Mouse (Mus musculus): ENCODE measurements around the gene Icam1.

Gene Icam1

GRCm38 (mm10) chr9:21015571-21016130 is at the start of gene Icam1:
TSS of gene Icam1 (plus strand) at chr9:21015985.
- in situ Hi-C loops (cut with MboI, MseI) = no loop called here

- in situ Hi-C loops (cut with MboI, MseI) = no loop called here
These were observed 49.8 kb upstream of the Icam1 start for GRCm38 (mm10) chr9:20966008-20966407.

DNA sequence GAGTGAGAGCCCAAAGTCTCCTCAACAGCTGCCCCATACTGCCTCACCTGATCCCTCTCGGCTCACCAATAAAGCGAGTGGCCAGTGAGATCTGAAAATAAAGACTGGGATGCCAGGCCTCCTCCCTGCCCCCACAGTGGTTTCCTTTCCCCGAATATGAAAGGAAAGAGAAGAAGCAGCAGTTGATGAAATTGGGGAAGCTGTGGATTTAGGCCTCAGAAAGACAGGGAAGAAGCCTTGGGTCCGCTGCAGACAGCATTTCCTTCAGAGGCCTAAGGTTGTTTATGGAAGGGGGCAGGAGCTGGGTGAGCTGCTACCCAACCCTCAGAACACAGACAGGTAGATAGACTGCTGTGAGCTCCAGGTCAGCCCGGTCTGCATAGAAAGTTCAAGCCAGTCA is 49.0 kb upstream of the Icam1 start:
- in situ Hi-C loops (cut with MboI, MseI) = no loop called here

GRCm38 (mm10) chr9:20971751-20972140 is 44.0 kb upstream of the Icam1 start:
- in situ Hi-C loops (cut with MboI, MseI) = loop anchor here in 1 of 2 experiments (10.0 kb wide), 1 partner anchor 477 kb away; the partner anchor contains the start of gene Zfp426

DNA sequence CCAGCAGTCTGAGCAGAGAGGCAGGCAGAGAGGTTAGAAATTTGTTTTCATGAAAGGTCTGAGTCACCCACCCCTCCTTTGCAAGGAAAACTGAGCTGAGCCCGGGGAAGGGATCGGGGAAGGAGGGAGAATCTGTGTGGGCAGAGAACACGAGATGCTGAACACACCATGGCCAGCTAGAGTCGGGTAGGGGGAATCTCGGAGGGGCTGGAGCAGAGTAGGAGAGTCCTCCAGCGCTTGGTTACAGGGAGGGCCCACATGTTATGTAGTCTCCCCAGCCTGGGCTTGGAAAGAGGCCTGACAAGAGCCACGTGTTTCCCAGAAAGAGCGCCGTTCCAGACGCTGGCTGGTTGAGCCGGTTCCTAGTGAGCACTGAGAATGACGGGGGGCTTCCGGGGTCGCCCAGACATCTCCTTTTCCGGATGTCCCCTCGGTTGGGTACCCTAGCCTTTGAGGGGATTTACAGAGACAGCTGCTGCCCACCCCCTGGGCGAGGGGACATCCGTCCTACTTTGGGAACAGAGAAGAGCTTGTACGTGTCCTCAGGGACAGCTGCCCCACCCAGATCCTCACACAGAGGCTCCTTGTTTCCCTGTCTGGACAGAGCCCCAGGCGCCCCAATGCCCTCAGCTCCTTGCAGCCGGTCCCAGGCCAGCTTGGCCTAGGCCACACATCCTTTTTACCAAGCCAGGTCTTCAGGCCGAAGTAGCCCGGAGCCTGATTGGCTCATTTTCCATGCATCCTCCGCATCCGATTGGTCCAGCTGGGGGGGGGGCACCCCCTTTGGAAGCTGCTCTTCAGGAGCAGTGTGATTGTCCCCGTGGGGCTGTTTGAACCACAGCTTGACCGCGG is 43.4 kb upstream of the Icam1 start:
- in situ Hi-C loops (cut with MboI, MseI) = loop anchor here in 1 of 2 experiments (10.0 kb wide), 1 partner anchor 478 kb away; the partner anchor contains the start of gene Zfp426

- in situ Hi-C loops (cut with MboI, MseI) = loop anchor here in 1 of 2 experiments (10.0 kb wide), 1 partner anchor 478 kb away; the partner anchor contains the start of gene Zfp426
These were observed 42.6 kb upstream of the Icam1 start for GRCm38 (mm10) chr9:20973001-20973681.

DNA sequence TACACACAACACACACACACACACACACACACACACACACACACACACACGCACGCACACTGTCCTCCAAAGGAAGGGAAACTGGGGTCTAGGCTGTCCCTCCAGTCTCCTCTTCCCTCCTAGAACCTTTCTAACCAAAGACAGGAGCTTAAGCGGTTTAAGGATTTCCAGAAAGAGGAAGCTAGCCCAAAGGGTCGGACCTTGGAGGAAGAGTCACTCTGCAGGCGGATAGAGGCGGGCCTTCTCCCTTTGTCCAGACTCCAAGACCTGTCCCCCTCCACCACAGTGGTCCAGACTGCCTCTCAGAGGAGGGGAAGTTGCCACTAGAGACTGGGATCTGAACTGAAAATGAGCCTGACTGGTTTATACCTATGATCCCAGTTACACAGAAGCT is 42.1 kb upstream of the Icam1 start:
- in situ Hi-C loops (cut with MboI, MseI) = loop anchor here in 1 of 2 experiments (10.0 kb wide), 1 partner anchor 479 kb away; the partner anchor contains the start of gene Zfp426

- in situ Hi-C loops (cut with MboI, MseI) = loop anchor here in 1 of 2 experiments (10.0 kb wide), 1 partner anchor 481 kb away; the partner anchor contains the start of gene Zfp426
These were observed 40.2 kb upstream of the Icam1 start for GRCm38 (mm10) chr9:20975431-20976215.

DNA sequence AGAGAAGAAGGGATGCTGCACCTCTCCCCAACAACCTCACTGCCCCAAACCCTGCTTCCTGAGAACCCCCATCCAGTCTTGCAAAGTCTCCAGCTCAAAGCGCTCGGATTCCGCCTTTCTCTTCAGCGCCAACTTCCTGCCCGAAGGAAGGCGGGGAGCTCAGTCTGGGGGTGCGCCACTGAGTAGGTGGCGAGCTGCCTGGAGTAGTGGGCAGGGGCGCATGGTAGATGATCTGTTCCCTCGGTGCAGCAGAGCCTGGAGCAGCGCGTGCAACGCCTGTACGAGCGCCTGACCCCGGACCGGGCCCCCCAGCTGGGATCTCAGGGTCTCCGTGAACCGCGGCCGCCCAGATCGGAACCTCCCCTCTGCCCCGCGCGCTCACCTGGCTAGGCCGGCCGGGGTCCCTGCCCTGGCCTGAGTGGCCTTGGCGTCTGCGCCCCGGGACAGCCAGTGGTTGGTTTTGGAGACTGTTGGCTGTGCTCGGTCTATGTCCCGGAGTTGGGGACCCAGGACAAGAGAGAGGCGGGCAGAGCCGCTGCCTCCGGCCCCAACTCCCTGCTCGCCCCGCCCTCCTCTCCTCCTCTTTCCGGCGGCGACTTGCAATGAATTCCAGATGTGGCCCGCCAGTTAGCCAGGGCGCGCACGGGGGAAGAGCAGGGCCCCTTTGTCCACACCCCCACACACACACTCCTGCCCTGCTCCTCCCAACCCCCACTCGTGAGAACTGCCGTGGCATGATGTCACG is 39.4 kb upstream of the Icam1 start, which contains the start of gene S1pr2:
S1pr2 (minus strand) TSS at position 566 of the 745 bp plus-strand sequence.
- in situ Hi-C loops (cut with MboI, MseI) = loop anchor here in 1 of 2 experiments (10.0 kb wide), 1 partner anchor 482 kb away; the partner anchor contains the start of gene Zfp426

DNA sequence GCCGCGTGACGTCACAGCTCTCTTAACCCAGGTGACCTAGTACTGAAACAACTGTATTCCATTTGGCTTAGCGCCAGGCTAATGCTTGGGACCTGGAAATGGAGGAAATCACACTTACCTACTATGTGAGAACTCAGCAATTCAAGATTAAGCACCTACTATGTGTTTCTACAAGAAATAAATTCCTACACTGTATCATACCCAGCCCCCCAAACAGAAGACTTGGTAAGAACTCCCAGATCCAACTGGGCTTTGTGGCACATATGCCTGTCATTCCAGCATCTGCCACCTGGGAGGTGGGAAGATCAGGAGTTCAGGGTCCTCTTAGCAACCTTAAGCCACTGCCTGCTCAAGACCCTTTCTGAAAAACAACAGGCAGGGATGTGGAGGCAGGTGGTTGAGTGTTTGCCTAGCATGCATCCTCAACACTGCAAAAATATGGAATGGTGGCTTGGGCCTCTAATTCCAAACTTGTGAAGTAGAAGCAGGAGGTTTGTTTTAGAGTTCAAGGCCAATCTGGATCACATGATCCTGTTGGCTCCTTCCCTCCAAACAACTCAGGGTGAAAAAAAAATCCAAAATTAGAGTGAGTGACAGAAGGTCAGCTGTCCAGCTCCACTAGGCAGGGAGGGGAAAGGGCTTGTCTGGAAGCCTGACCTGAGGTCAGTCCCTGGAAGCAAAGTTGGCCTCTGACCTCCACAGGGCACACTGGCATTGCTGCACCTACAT is 38.7 kb upstream of the Icam1 start:
- in situ Hi-C loops (cut with MboI, MseI) = loop anchor here in 1 of 2 experiments (10.0 kb wide), 1 partner anchor 482 kb away; the partner anchor contains the start of gene Zfp426

- in situ Hi-C loops (cut with MboI, MseI) = loop anchor here in 1 of 2 experiments (10.0 kb wide), 1 partner anchor 484 kb away; the partner anchor contains the start of gene Zfp426
These were observed 37.2 kb upstream of the Icam1 start for GRCm38 (mm10) chr9:20978409-20979095.

DNA sequence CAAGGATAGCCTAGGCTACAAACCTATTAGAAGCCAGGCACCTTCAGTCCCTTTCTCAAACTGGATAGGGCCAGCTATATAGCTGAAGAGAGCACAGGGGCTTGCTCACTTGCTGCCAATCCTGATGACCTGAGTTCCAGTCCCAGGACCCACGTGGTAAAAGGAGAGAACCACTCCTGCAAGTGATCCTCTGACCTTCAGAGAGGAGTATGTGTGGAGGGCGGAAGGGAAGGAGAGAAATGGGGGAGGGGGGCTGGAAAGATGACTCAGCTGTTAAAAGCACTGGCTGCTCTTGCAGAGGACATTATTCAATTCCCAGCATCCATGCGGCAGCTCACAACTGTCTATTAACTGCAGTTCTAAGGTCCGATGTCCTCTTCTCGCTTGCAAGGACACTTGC is 36.6 kb upstream of the Icam1 start:
- in situ Hi-C loops (cut with MboI, MseI) = loop anchor here in 1 of 2 experiments (10.0 kb wide), 1 partner anchor 484 kb away; the partner anchor contains the start of gene Zfp426

GRCm38 (mm10) chr9:20979769-20980168 is 36.0 kb upstream of the Icam1 start:
- in situ Hi-C loops (cut with MboI, MseI) = loop anchor here in 1 of 2 experiments (10.0 kb wide), 1 partner anchor 485 kb away; the partner anchor contains the start of gene Zfp426

DNA sequence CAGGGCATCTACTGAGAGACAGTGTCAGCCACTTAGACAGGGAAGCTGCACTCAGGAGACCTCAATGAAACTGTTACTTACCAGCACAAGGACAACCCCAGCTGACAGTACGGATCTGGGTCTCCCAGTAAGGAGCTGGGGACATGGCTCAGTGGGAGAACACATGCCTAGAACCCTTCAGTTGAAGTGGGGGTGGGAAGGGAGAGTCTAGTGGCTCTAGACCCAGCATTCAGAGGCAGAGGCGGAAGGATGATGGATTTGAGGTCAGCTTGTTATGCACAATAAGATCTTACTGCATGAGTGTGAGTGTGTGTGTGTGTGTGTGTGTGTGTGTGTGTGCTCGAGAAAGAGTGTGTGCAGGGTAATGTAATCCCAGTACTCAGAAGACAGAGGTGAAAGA is 33.6 kb upstream of the Icam1 start:
- in situ Hi-C loops (cut with MboI, MseI) = no loop called here

DNA sequence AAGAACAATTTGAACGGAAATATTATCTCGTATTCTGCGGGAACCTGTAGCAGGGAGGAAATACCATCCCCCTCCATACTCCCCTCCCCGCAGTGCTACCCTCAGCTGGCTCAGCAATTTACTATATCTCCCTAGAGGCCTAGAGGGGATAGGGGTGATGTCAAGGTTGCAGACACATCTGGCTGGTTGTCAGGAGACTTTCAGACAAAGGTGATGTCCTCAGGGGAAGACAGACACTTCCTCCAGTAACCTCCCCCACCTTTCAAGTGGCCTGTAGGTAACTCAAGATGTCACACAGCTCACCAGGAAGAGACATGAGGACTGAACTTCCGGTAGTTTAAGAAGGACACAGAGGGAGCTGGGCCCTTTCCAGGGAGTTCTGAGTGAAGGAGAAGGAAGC is 32.6 kb upstream of the Icam1 start:
- in situ Hi-C loops (cut with MboI, MseI) = no loop called here

DNA sequence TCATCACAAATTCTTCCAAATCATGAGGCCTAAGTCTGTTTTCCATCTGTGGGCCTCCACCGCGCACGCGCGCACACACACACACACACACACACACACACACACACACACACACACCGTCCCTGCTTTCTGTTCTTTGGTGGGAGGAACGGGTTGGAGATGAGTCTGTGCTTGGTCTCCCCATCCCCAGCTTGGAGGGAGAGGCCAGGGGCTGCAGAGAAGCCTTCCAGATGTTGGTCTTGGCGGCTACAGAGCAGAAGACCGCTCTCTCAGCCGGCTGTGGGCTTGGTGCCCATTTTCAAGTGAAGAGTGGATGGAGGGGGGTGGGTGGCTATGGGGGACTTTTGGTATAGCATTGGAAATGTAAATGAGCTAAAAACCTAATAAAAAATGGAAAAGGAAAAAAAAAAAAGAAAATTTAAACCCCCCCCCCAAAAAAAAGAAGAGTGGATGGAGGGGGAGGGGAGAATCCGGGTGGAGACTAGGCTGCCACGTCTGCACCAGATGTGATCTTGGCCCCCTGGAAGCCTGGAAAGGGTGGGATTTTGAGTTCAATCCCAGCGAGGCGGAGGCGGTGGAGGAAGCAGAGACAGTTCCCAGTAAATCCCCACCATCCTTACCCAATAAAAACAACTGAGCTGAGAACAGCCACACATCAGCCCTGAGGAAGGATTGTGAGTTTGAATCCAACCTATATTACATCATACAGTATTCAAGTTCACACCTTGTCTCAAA is 28.7 kb upstream of the Icam1 start:
- in situ Hi-C loops (cut with MboI, MseI) = loop anchor here in 1 of 2 experiments (5.0 kb wide), 1 partner anchor 55 kb away; no protein-coding TSS in a partner anchor

GRCm38 (mm10) chr9:20987953-20988352 is 27.8 kb upstream of the Icam1 start:
- in situ Hi-C loops (cut with MboI, MseI) = loop anchor here in 1 of 2 experiments (5.0 kb wide), 1 partner anchor 56 kb away; no protein-coding TSS in a partner anchor

- in situ Hi-C loops (cut with MboI, MseI) = no loop called here
These were observed 24.9 kb upstream of the Icam1 start for GRCm38 (mm10) chr9:20990861-20991260.
